ENCODE assay signal across 20 mouse cellular contexts in genomic region chr2:174260908-174261800, GRCm38 (mm10). TPM values are rescaled to one million over a fixed set of nuclear protein-coding genes. Genes with fewer than 3 reads are reported as not detected.
DNase-seq lines count a peak whose midpoint lies in the region; ATAC-seq and TF ChIP-seq lines count a peak whose summit lies in the region.
"Had no signal": no experiment of that assay in that cellular context is flagged by ENCODE, and none has a peak within 500 bp of the region (broad histone marks: within the 10 kb centered on the region; RNA-seq: fewer than 3 reads in every experiment).

No protein-coding gene starts in this region.

- peaks cover 57% of the 10 kb centered on the region for H3K4me1 ChIP-seq in hindbrain, embryonic 10.5 days (replicated peaks)
- H3K4me1 ChIP-seq in hindbrain, embryonic 12.5 days = peaks cover 22% of the 10 kb centered on the region
- H3K4me1 ChIP-seq in ES-Bruce4 (ENCODE audit: control insufficient read depth, insufficient read depth, low read length) (peaks cover 21% of the 10 kb centered on the region), ES-E14 (ENCODE audit: control insufficient read depth in 2 of 2, insufficient read depth in 2 of 2, low read length in 2 of 2, poor library complexity in 1 of 2) (peaks cover 28 to 55% of the 10 kb centered on the region in 2 experiments)
- H3K4me1 ChIP-seq in limb, embryonic 10.5 days = peaks cover 24% of the 10 kb centered on the region
- no peaks in the 10 kb centered on the region for H3K4me1 ChIP-seq in neural tube, embryonic 15.5 days
- H3K4me1 ChIP-seq: embryonic facial prominence, embryonic 12.5 days; hindbrain, embryonic 15.5 days had no signal

- H3K9ac ChIP-seq in hindbrain, embryonic 12.5 days = no peak overlapping the region
- H3K9ac ChIP-seq in ES-Bruce4 (ENCODE audit: low read depth, poor library complexity, severe bottlenecking) (no peak overlapping the region), ES-E14 (ENCODE audit: insufficient read depth, low read depth, low read length, poor library complexity, severe bottlenecking) (no peak overlapping the region)
- H3K9ac ChIP-seq in neural tube, embryonic 15.5 days (replicated peaks) = no peak overlapping the region
- H3K9ac ChIP-seq: embryonic facial prominence, embryonic 12.5 days; forebrain, embryonic 12.5 days; forebrain, postnatal 0 days; heart, embryonic 13.5 days; hindbrain, embryonic 15.5 days had no signal

- no peak for DNase-seq in hindbrain, embryonic 10.5 days (ENCODE audit: low spot score)
- DNase-seq in ES-E14 (ENCODE audit: low read depth, low spot score) = peak; percentile 83
- peak; percentile 32 for DNase-seq in embryo, embryonic 9.5 days (ENCODE audit: extremely low spot score)
- DNase-seq in limb, embryonic 10.5 days (ENCODE audit: low spot score) = no peak
- DNase-seq: adrenal gland, postnatal 14 days; cerebellum, adult 11-12 months; cerebellum, adult 9-10 months; cerebellum, postnatal 25 days; forebrain, postnatal 0 days; gastrocnemius, adult 2 months; gastrocnemius, postnatal 25 days; kidney, adult 8-10 months had no signal

- H3K27ac ChIP-seq in hindbrain, embryonic 10.5 days = peak overlapping the region; percentile 64
- H3K27ac ChIP-seq in hindbrain, embryonic 12.5 days = no peak overlapping the region
- H3K27ac ChIP-seq in ES-Bruce4 (ENCODE audit: insufficient read depth, low read length) = peak overlapping the region; percentile 94
- H3K27ac ChIP-seq in ES-E14 (ENCODE audit: insufficient read depth, low read depth, low read length, poor library complexity, severe bottlenecking) = peak overlapping the region; percentile 97; the same call in 1 of the 2 replicates
- no peak overlapping the region for H3K27ac ChIP-seq in limb, embryonic 10.5 days
- no peak overlapping the region for H3K27ac ChIP-seq in neural tube, embryonic 15.5 days (replicated peaks)
- H3K27ac ChIP-seq: embryonic facial prominence, embryonic 12.5 days; forebrain, embryonic 12.5 days; gastrocnemius, adult 2 months; heart, embryonic 13.5 days; hindbrain, embryonic 15.5 days had no signal

- in situ Hi-C loops in ES-E14 (cut with MboI; ENCODE audit: low sequenced_read_pairs in 2 of 2, unreplicated experiment in 2 of 2) = no loop called here

- peak; percentile 99 for TF ChIP-seq EP300 in ES-Bruce4 (IDR thresholded peaks at IDR 0.05; ENCODE audit: insufficient read depth, low read depth, low read length)

- no peak overlapping the region for H3K4me3 ChIP-seq in hindbrain, embryonic 10.5 days
- no peak overlapping the region for H3K4me3 ChIP-seq in hindbrain, embryonic 12.5 days
- H3K4me3 ChIP-seq in ES-Bruce4 (ENCODE audit: low read depth, low read length) = no peak overlapping the region
- H3K4me3 ChIP-seq in ES-E14 (ENCODE audit: insufficient read depth in 1 of 2, low read depth in 1 of 2, low read length in 2 of 2, poor library complexity in 1 of 2, severe bottlenecking in 1 of 2) = peak overlapping the region in 1 of 2 experiments; percentile 6; a peak in 2 of 4 replicates
- no peak overlapping the region for H3K4me3 ChIP-seq in limb, embryonic 10.5 days
- no peak overlapping the region for H3K4me3 ChIP-seq in neural tube, embryonic 15.5 days (replicated peaks)
- H3K4me3 ChIP-seq: embryonic facial prominence, embryonic 12.5 days; forebrain, embryonic 12.5 days; gastrocnemius, adult 2 months; heart, embryonic 13.5 days; hindbrain, embryonic 15.5 days had no signal

- no peak for TF ChIP-seq CTCF in ES-Bruce4 (IDR thresholded peaks at IDR 0.05; ENCODE audit: low read depth, low read length)

- H3K4me2 ChIP-seq in hindbrain, embryonic 12.5 days (replicated peaks) = no peak overlapping the region
- H3K4me2 ChIP-seq in neural tube, embryonic 15.5 days = no peak overlapping the region
- H3K4me2 ChIP-seq: embryonic facial prominence, embryonic 12.5 days; forebrain, embryonic 12.5 days; heart, embryonic 13.5 days; hindbrain, embryonic 15.5 days had no signal

- H3K36me3 ChIP-seq in hindbrain, embryonic 10.5 days = peaks cover 20% of the 10 kb centered on the region; the same call in 1 of the 2 replicates
- H3K36me3 ChIP-seq in hindbrain, embryonic 12.5 days = peaks cover 8% of the 10 kb centered on the region; the same call in 1 of the 2 replicates
- no peaks in the 10 kb centered on the region for H3K36me3 ChIP-seq in ES-Bruce4 (ENCODE audit: control insufficient read depth, insufficient read depth, low read length, poor library complexity, severe bottlenecking)
- no peaks in the 10 kb centered on the region for H3K36me3 ChIP-seq in ES-E14 (ENCODE audit: control insufficient read depth, insufficient read depth, low read length, poor library complexity, severe bottlenecking)
- peaks cover 12% of the 10 kb centered on the region for H3K36me3 ChIP-seq in limb, embryonic 10.5 days
- H3K36me3 ChIP-seq in neural tube, embryonic 15.5 days = no peaks in the 10 kb centered on the region
- H3K36me3 ChIP-seq: hindbrain, embryonic 15.5 days had no signal

- H3K27me3 ChIP-seq in hindbrain, embryonic 10.5 days (ENCODE audit: insufficient read depth, poor library complexity, severe bottlenecking) = no peaks in the 10 kb centered on the region; the same call in 1 of the 2 replicates
- H3K27me3 ChIP-seq in hindbrain, embryonic 12.5 days = no peaks in the 10 kb centered on the region
- no peaks in the 10 kb centered on the region for H3K27me3 ChIP-seq in ES-Bruce4 (ENCODE audit: control insufficient read depth, insufficient read depth, low read length, poor library complexity, severe bottlenecking)
- H3K27me3 ChIP-seq in limb, embryonic 10.5 days (ENCODE audit: low read depth, poor library complexity, severe bottlenecking) = peaks cover 3% of the 10 kb centered on the region; the same call in 1 of the 2 replicates
- no peaks in the 10 kb centered on the region for H3K27me3 ChIP-seq in neural tube, embryonic 15.5 days (replicated peaks)
- H3K27me3 ChIP-seq: embryonic facial prominence, embryonic 12.5 days; forebrain, embryonic 12.5 days; hindbrain, embryonic 15.5 days had no signal

- ATAC-seq in hindbrain, embryonic 12.5 days (ENCODE audit: low FRiP score) = no peak
- no peak for ATAC-seq in neural tube, embryonic 15.5 days (ENCODE audit: low FRiP score)
- ATAC-seq: forebrain, postnatal 0 days; intestine, postnatal 0 days had no signal

- no peaks in the 10 kb centered on the region for H3K9me3 ChIP-seq in hindbrain, embryonic 10.5 days
- H3K9me3 ChIP-seq in hindbrain, embryonic 12.5 days (replicated peaks) = no peaks in the 10 kb centered on the region
- H3K9me3 ChIP-seq in ES-Bruce4 (replicated peaks; ENCODE audit: control insufficient read depth, insufficient read depth, low read length, poor library complexity, severe bottlenecking) (no peaks in the 10 kb centered on the region), ES-E14 (ENCODE audit: control insufficient read depth, insufficient read depth, low read depth, low read length) (no peaks in the 10 kb centered on the region)
- no peaks in the 10 kb centered on the region for H3K9me3 ChIP-seq in limb, embryonic 10.5 days (replicated peaks)
- no peaks in the 10 kb centered on the region for H3K9me3 ChIP-seq in neural tube, embryonic 15.5 days (replicated peaks)
- H3K9me3 ChIP-seq: embryonic facial prominence, embryonic 12.5 days; forebrain, embryonic 12.5 days; heart, embryonic 13.5 days; hindbrain, embryonic 15.5 days had no signal

- TF ChIP-seq POLR2A in ES-Bruce4 (IDR thresholded peaks at IDR 0.05; ENCODE audit: insufficient read depth, low read length) = no peak

- WGBS in hindbrain, embryonic 10.5 days = 13% methylated on average over 4 of the region's 4 CpGs
- WGBS in hindbrain, embryonic 12.5 days = 13% methylated on average over 4 of the region's 4 CpGs
- WGBS in limb, embryonic 10.5 days = 39% methylated on average over 4 of the region's 4 CpGs
- WGBS in neural tube, embryonic 15.5 days = 24% methylated on average over 4 of the region's 4 CpGs

TF ChIP-seq in ES-E14, 5 proteins besides CTCF, POLR2A, EP300 and RAD21:
- TF ChIP-seq CHD2 (IDR thresholded peaks at IDR 0.05; ENCODE audit: low read depth, low read length) (peak; percentile 71; the same call in 1 of the 2 replicates), ZC3H11A (IDR thresholded peaks at IDR 0.05; ENCODE audit: borderline replicate concordance, low read depth, low read length) (no peak), HCFC1 (IDR thresholded peaks at IDR 0.05; ENCODE audit: borderline replicate concordance, insufficient read depth, low read length) (no peak)

RNA-seq across cellular contexts. Expression of gene Gnas, which starts 23.0 kb away (rescaled TPM):
- polyA plus RNA-seq in hindbrain, embryonic 10.5 days (2016; fragmentation: Nextera tagmentation; extraction: Ambion mirVana) = 1,166 and 1,270 TPM in 2 replicates
- polyA plus RNA-seq in hindbrain, embryonic 12.5 days (2016; fragmentation: Nextera tagmentation; extraction: Ambion mirVana) = 1,701 and 1,752 TPM in 2 replicates
- polyA plus RNA-seq in ES-Bruce4 (2011; ENCODE audit: insufficient read depth, insufficient read length, low read depth, missing spikeins) = 394 and 424 TPM in 2 replicates
- 196 and 202 TPM in 2 replicates for total RNA-seq in ES-E14 (2012; rRNA removed)
- polyA plus RNA-seq in limb, embryonic 10.5 days (2016; fragmentation: Nextera tagmentation; extraction: Ambion mirVana) = 1,045 and 1,269 TPM in 2 replicates
- polyA plus RNA-seq in neural tube, embryonic 15.5 days (2015; fragmentation: Nextera tagmentation; extraction: Ambion mirVana) = 1,725 and 1,770 TPM in 2 replicates

Comparison
In these comparisons a context has a peak if more than half of its experiments do, and no peak if none do; other contexts are left out.
1. H3K27ac ChIP-seq: peak in hindbrain, embryonic 10.5 days (single experiment), ES-Bruce4 (single experiment) and ES-E14 (single experiment); none in hindbrain, embryonic 12.5 days (single experiment), limb, embryonic 10.5 days (single experiment) and neural tube, embryonic 15.5 days (single experiment).
2. DNase-seq: peak in ES-E14 (single experiment) and embryo, embryonic 9.5 days (single experiment); none in hindbrain, embryonic 10.5 days (single experiment) and limb, embryonic 10.5 days (single experiment).